Mouse (Mus musculus): ENCODE data around the gene Sp3. TPM values are rescaled to one million over a fixed set of nuclear protein-coding genes. Genes with fewer than 3 reads are reported as not detected.
A peak's percentile ranks its signal among the peaks of the same experiment; 100 is the strongest.
"Not testable (repeated sequence)": the region's sequence is repeated elsewhere in the genome, so short reads cannot be mapped to it uniquely, and the experiment has no call there.

Sp3 gene
- polyA plus RNA-seq, 1 experiment from 2014 or later = 66.6 TPM

- Histone ChIP-seq H3K27ac (peak overlapping the region; percentile 44), H3K4me1 (peaks cover 22% of the 10 kb centered on the region), H3K9me3 (replicated peaks) (no peaks in the 10 kb centered on the region), H3K9ac (no peak overlapping the region), H3K27me3 (no peaks in the 10 kb centered on the region), H3K4me3 (no peak overlapping the region), H3K36me3 (ENCODE audit: poor library complexity, severe bottlenecking) (no peaks in the 10 kb centered on the region), H3K4me2 (peak overlapping the region; percentile 36)
- peak; percentile 86 for ATAC-seq
- 42% methylated on average over 24 of the region's 24 CpGs for WGBS
Measured at GRCm38 (mm10) chr2:73003751-73004717, 23.8 kb upstream of the Sp3 start.

DNA sequence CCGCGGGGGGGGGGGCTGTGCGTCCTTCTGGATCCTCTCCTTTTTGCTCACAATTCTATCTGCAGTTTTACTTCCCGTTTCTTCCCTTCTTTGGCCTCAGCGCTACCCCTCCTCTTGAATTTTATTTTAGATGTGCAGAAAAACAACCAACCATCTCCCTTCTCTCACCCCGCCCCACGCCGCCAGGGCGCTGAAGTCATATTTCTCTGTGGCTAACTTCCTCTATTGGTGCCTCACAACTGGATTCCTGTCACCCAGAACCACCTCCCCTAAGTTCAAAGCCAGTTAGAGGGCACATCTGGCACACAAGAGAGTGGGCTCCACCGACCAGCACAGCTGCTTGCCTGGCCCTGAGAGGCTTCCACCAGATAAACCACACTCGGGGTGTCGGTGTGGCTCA, 22.8 kb upstream of the Sp3 start:
- H3K9me3 ChIP-seq (replicated peaks) = no peaks in the 10 kb centered on the region
- H3K4me1 ChIP-seq = peaks cover 22% of the 10 kb centered on the region
- H3K4me2 ChIP-seq = no peak overlapping the region
- H3K9ac ChIP-seq = no peak overlapping the region
- no peak for ATAC-seq
- 76% methylated on average over 9 of the region's 12 CpGs for WGBS
- H3K36me3 ChIP-seq (ENCODE audit: poor library complexity, severe bottlenecking) = no peaks in the 10 kb centered on the region
- H3K27ac ChIP-seq = peak overlapping the region; percentile 10; the same call in 1 of the 2 replicates
- H3K4me3 ChIP-seq = no peak overlapping the region
- H3K27me3 ChIP-seq = no peaks in the 10 kb centered on the region

GRCm38 (mm10) chr2:73002451-73002850, 22.2 kb upstream of the Sp3 start:
- no peak overlapping the region for H3K4me2 ChIP-seq
- no peak for ATAC-seq
- 93% methylated on average over 6 of the region's 6 CpGs for WGBS

DNA sequence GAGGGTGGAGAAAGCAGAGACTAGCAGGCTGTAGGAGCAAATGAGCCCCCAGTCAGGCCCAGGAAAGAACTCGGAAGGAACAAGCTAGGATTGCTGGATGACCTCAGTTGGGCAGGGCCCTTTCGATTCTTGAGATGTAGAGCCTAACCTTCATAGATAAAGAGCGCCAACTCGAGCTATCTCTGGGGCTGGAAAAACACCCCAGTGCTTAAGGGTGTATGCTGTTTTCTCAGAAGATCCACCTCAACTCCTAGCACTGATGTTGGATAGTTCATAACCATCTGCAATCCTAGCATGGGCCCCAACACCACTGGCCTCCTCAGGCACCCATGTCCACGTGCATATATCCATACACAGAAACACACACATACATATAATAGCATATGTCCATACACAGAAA, 21.7 kb upstream of the Sp3 start:
- H3K4me2 ChIP-seq = no peak overlapping the region
- H3K27ac ChIP-seq = no peak overlapping the region
- no peak overlapping the region for H3K9ac ChIP-seq
- no peak overlapping the region for H3K4me3 ChIP-seq
- H3K4me1 ChIP-seq = peaks cover 24% of the 10 kb centered on the region
- ATAC-seq = no peak
- H3K27me3 ChIP-seq = no peaks in the 10 kb centered on the region
- H3K36me3 ChIP-seq (ENCODE audit: poor library complexity, severe bottlenecking) = no peaks in the 10 kb centered on the region
- WGBS = 92% methylated on average over 5 of the region's 5 CpGs
- H3K9me3 ChIP-seq (replicated peaks) = no peaks in the 10 kb centered on the region

More at GRCm38 (mm10) chr2:73002451-73002850, 22.2 kb upstream of the Sp3 start:
- Histone ChIP-seq H3K27me3 (no peaks in the 10 kb centered on the region), H3K4me3 (no peak overlapping the region), H3K9me3 (replicated peaks) (no peaks in the 10 kb centered on the region), H3K4me1 (peaks cover 22% of the 10 kb centered on the region), H3K9ac (no peak overlapping the region), H3K27ac (no peak overlapping the region), H3K36me3 (ENCODE audit: poor library complexity, severe bottlenecking) (no peaks in the 10 kb centered on the region)

GRCm38 (mm10) chr2:73000194-73000593, 19.9 kb upstream of the Sp3 start:
- no peak for ATAC-seq
- Histone ChIP-seq H3K9me3 (replicated peaks) (no peaks in the 10 kb centered on the region), H3K27ac (no peak overlapping the region), H3K4me2 (no peak overlapping the region), H3K36me3 (ENCODE audit: poor library complexity, severe bottlenecking) (no peaks in the 10 kb centered on the region), H3K9ac (no peak overlapping the region), H3K27me3 (no peaks in the 10 kb centered on the region), H3K4me3 (no peak overlapping the region), H3K4me1 (peaks cover 38% of the 10 kb centered on the region)
- 92% methylated on average over 8 of the region's 8 CpGs for WGBS

- ATAC-seq = no peak
- WGBS = 92% methylated on average over 4 of the region's 4 CpGs
- Histone ChIP-seq H3K9me3 (replicated peaks) (no peaks in the 10 kb centered on the region), H3K9ac (no peak overlapping the region), H3K4me1 (peaks cover 21% of the 10 kb centered on the region), H3K27ac (no peak overlapping the region), H3K4me3 (no peak overlapping the region), H3K4me2 (no peak overlapping the region), H3K27me3 (no peaks in the 10 kb centered on the region), H3K36me3 (ENCODE audit: poor library complexity, severe bottlenecking) (no peaks in the 10 kb centered on the region)
Measured at GRCm38 (mm10) chr2:72997586-72997985, 17.3 kb upstream of the Sp3 start.

- Histone ChIP-seq H3K9ac (no peak overlapping the region), H3K9me3 (replicated peaks) (no peaks in the 10 kb centered on the region), H3K36me3 (ENCODE audit: poor library complexity, severe bottlenecking) (no peaks in the 10 kb centered on the region), H3K27ac (no peak overlapping the region), H3K27me3 (no peaks in the 10 kb centered on the region), H3K4me1 (peaks cover 21% of the 10 kb centered on the region), H3K4me2 (no peak overlapping the region), H3K4me3 (no peak overlapping the region)
- WGBS = 57% methylated on average over 9 of the region's 9 CpGs
- ATAC-seq = no peak
Measured at GRCm38 (mm10) chr2:72996808-72997378, 16.6 kb upstream of the Sp3 start.

GRCm38 (mm10) chr2:72995346-72996097, 15.3 kb upstream of the Sp3 start:
- Histone ChIP-seq H3K36me3 (ENCODE audit: poor library complexity, severe bottlenecking) (no peaks in the 10 kb centered on the region), H3K27ac (peak overlapping the region; percentile 84), H3K4me1 (peaks cover 21% of the 10 kb centered on the region), H3K4me2 (peak overlapping the region; percentile 5), H3K9me3 (replicated peaks) (no peaks in the 10 kb centered on the region), H3K9ac (peak overlapping the region; percentile 8; the same call in 1 of the 2 replicates), H3K27me3 (no peaks in the 10 kb centered on the region), H3K4me3 (no peak overlapping the region)
- 36% methylated on average over 9 of the region's 9 CpGs for WGBS
- ATAC-seq = peak; percentile 84

DNA sequence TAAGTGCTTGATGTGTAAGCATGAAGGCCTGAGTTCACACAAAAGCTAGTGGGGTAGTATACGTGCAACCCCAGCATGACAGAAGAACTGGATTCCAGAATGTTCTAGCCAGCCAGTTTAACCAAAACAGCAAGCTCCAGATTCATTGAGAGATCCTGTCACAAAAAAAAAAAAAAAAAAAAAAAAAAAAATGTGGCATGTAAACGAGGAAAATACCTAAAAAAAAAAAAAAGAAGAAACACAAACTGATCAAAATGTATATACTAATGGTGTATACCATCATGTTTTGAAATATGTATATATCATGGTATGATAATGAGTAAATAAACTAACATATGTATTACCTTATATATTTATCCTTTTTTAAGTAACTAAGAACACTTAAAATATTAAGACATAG, 13.9 kb upstream of the Sp3 start:
- 76% methylated on average over 2 of the region's 2 CpGs for WGBS
- H3K9ac ChIP-seq = no peak overlapping the region
- no peak overlapping the region for H3K4me3 ChIP-seq
- no peak overlapping the region for H3K4me2 ChIP-seq
- no peaks in the 10 kb centered on the region for H3K27me3 ChIP-seq
- H3K36me3 ChIP-seq (ENCODE audit: poor library complexity, severe bottlenecking) = peaks cover 4% of the 10 kb centered on the region; the same call in 1 of the 2 replicates
- H3K9me3 ChIP-seq (replicated peaks) = peaks cover 5% of the 10 kb centered on the region; the same call in 1 of the 2 replicates
- no peak for ATAC-seq
- peaks cover 21% of the 10 kb centered on the region for H3K4me1 ChIP-seq
- no peak overlapping the region for H3K27ac ChIP-seq

GRCm38 (mm10) chr2:72992497-72992896, 12.3 kb upstream of the Sp3 start:
- 97% methylated on average over 17 of the region's 17 CpGs for WGBS
- ATAC-seq = no peak
- Histone ChIP-seq H3K9me3 (replicated peaks) (peaks cover 5% of the 10 kb centered on the region; the same call in 1 of the 2 replicates), H3K27ac (no peak overlapping the region), H3K36me3 (ENCODE audit: poor library complexity, severe bottlenecking) (peaks cover 5% of the 10 kb centered on the region; the same call in 1 of the 2 replicates), H3K4me1 (peaks cover 21% of the 10 kb centered on the region), H3K4me2 (no peak overlapping the region), H3K4me3 (no peak overlapping the region), H3K9ac (no peak overlapping the region), H3K27me3 (no peaks in the 10 kb centered on the region)

- not testable (repeated sequence) for H3K4me2 ChIP-seq, ATAC-seq
Measured at GRCm38 (mm10) chr2:72988945-72989344, 8.7 kb upstream of the Sp3 start.

DNA sequence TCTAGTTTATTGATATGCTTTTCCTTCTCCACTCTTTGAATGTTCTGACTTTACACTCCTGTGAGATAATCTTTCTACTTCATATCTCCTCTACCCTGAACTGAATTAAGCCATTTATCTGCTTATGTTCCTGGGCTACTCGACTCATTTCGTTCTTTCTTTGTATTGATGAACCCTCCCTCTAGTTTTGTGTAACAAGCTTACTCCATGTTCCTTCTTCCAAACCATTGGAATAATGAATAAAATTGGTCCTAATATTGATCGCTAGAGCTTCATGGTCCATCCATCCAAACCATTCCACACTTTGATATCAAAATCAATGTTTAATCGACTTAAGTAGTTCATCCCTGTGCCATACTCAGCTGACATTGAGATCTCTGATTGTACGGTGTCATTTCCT, 6.4 kb upstream of the Sp3 start, which contains the start of gene Gm11084:
Gm11084 (minus strand) TSS at position 101 of the 400 bp plus-strand sequence.
- Histone ChIP-seq H3K36me3 (ENCODE audit: poor library complexity, severe bottlenecking) (peaks cover 5% of the 10 kb centered on the region; the same call in 1 of the 2 replicates), H3K9ac (no peak within 1 kb of the TSS), H3K27ac (no peak within 1 kb of the TSS), H3K4me2 (no peak within 1 kb of the TSS), H3K4me3 (no peak within 1 kb of the TSS), H3K4me1 (peaks cover 2% of the 10 kb centered on the region; the same call in 1 of the 2 replicates), H3K9me3 (replicated peaks) (peaks cover 5% of the 10 kb centered on the region; the same call in 1 of the 2 replicates), H3K27me3 (no peaks in the 10 kb centered on the region)
- WGBS = 95% methylated on average over 5 of the region's 5 CpGs
- no peak for ATAC-seq

More at GRCm38 (mm10) chr2:72988945-72989344, 8.7 kb upstream of the Sp3 start:
- not testable (repeated sequence) for H3K36me3 ChIP-seq (ENCODE audit: poor library complexity, severe bottlenecking); H3K4me1 ChIP-seq; H3K4me3 ChIP-seq; H3K9me3 ChIP-seq (replicated peaks); H3K27me3 ChIP-seq; H3K9ac ChIP-seq; H3K27ac ChIP-seq
- 93% methylated on average over 9 of the region's 9 CpGs for WGBS
